ENCODE assay signal across 8 mouse cellular contexts in the genomic region with DNA sequence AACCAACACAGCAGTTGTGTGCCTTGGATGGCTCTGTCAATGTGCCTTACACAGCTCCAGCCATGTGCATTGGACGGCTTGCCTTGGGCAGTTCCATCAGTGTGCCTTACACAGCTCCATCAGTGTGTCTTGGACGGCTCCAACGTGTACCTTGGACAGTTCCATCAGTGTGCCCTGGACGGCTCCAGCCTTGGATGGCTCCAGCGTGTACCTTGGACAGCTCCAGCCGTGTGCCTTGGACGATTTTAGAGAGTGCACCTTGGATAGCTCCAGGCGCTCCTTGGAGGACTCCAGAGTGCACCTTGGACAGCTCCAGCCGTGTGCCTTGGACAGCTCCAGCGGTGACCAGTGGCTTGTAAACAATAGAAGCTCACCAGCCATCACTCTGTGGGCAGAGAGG.
DNase-seq lines count a peak whose midpoint lies in the region; ATAC-seq lines count a peak whose summit lies in the region.

No protein-coding gene starts in this region.

- no peak overlapping the region for H3K4me2 ChIP-seq in midbrain, embryonic 14.5 days (ENCODE audit: low read length)
- H3K4me2 ChIP-seq in midbrain, embryonic 13.5 days (replicated peaks): no peak overlapping the region

- H3K9ac ChIP-seq in midbrain, embryonic 14.5 days (replicated peaks; ENCODE audit: low read length): no peak overlapping the region
- H3K9ac ChIP-seq in midbrain, embryonic 13.5 days (replicated peaks): no peak overlapping the region

- H3K9me3 ChIP-seq in midbrain, embryonic 14.5 days (ENCODE audit: control insufficient read depth, low read length): no peaks in the 10 kb centered on the region
- no peaks in the 10 kb centered on the region for H3K9me3 ChIP-seq in midbrain, embryonic 13.5 days

- no peak overlapping the region for H3K4me3 ChIP-seq in midbrain, embryonic 14.5 days (replicated peaks; ENCODE audit: low read depth, low read length)
- no peak overlapping the region for H3K4me3 ChIP-seq in midbrain, embryonic 13.5 days (replicated peaks)

- no peaks in the 10 kb centered on the region for H3K4me1 ChIP-seq in midbrain, embryonic 14.5 days (ENCODE audit: control insufficient read depth, insufficient read depth, low read length)
- no peaks in the 10 kb centered on the region for H3K4me1 ChIP-seq in midbrain, embryonic 13.5 days (replicated peaks)

- ATAC-seq in midbrain, embryonic 14.5 days (ENCODE audit: low FRiP score, low TSS enrichment): no peak
- ATAC-seq in midbrain, embryonic 13.5 days: no peak
- no peak for ATAC-seq in CD4-positive, CD25-positive, alpha-beta regulatory T cell, adult 4 months

- peak; percentile 60 for DNase-seq in midbrain, embryonic 14.5 days
- peak; percentile 89 for DNase-seq in embryo, embryonic 11.5 days (ENCODE audit: low read depth, low spot score)
- peak; percentile 31 to 72 for DNase-seq in kidney, adult 8-10 months
- peak; percentile 75 for DNase-seq in lung, postnatal 10 days
- no peak for DNase-seq in spleen, adult 18-20 months
- DNase-seq in thymus, adult 18-20 months: no peak

- WGBS in midbrain, embryonic 14.5 days: 16% methylated on average over 10 of the region's 10 CpGs
- WGBS in midbrain, embryonic 13.5 days: 17% methylated on average over 10 of the region's 10 CpGs

- no peaks in the 10 kb centered on the region for H3K36me3 ChIP-seq in midbrain, embryonic 14.5 days (ENCODE audit: control insufficient read depth, insufficient read depth, low read length)
- no peaks in the 10 kb centered on the region for H3K36me3 ChIP-seq in midbrain, embryonic 13.5 days

- no peak overlapping the region for H3K27ac ChIP-seq in midbrain, embryonic 14.5 days (replicated peaks; ENCODE audit: low read depth, low read length)
- H3K27ac ChIP-seq in midbrain, embryonic 13.5 days: no peak overlapping the region

- no peaks in the 10 kb centered on the region for H3K27me3 ChIP-seq in midbrain, embryonic 14.5 days (ENCODE audit: control insufficient read depth, insufficient read depth, low read length)
- no peaks in the 10 kb centered on the region for H3K27me3 ChIP-seq in midbrain, embryonic 13.5 days

Comparison
In these comparisons a context has a peak if more than half of its experiments do, and no peak if none do; other contexts are left out.
1. DNase-seq: peak in midbrain, embryonic 14.5 days (single experiment), embryo, embryonic 11.5 days (single experiment), kidney, adult 8-10 months (2 of 2) and lung, postnatal 10 days (single experiment); none in spleen, adult 18-20 months (0 of 2) and thymus, adult 18-20 months (0 of 2).